Mouse (Mus musculus): Measurements from ENCODE around the gene Wnk2.

Wnk2 gene

DNA sequence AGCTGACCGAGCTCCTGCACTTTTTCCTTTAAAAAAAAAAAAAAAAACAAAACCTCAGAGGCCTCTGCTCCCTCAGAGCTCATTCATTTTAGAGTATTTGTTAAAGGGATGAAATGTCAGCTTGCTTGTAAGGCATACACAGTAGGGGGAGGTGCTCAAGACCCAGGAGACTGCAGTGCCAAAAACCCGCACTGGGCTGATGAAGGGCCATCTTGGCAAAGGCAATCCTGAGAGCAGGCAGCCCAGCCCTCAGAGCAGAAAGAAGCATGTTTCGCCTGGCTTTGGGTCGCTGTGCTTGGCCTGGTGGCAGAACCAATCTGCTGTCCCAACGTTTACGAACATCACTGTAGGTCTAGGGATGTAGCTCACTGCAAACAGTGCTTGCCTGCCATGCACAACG lies 44.6 kb downstream of the Wnk2 start:
- TF ChIP-seq GATA4 (IDR thresholded peaks at IDR 0.05; ENCODE audit: insufficient replicate concordance, low read length) = no peak

DNA sequence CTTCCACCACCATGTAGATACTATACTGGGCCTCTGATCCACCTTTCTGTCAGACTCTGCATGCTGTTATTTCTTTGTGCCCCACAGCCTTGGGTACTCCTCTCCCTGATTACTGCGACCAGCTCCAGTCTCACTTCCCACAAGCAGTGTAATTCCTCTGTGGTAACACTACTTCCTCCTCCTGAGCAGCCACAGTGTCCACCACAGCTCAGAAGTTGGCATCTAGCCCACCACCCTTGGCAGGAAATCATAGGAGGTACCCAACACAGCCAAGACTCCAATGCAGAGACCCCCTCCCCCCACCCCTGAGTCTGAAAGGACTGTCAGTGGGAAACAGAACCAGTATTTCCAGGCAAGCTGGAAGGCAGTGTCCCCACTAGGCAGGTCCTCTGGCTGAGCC lies 47.4 kb downstream of the Wnk2 start:
- TF ChIP-seq GATA4 (IDR thresholded peaks at IDR 0.05; ENCODE audit: insufficient replicate concordance, low read length) = no peak

DNA sequence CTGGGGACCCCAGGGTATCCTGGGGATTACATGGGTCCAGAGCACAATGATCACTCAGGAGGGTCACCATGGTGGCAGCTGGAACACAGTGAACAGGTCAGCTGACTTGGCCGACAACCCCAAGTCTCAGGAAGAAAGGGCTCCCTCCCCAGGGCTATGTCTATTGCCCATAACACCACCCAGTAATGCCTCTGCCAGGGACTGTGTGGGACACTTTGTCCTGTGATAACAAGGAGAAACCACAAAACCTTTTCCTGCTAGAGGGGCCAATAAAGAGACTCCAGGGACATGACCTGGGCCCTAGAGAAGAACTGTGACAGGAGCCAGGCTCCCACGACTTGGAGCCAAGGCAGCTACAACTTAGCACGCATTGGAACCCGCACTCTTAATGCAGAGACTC lies 51.0 kb downstream of the Wnk2 start:
- TF ChIP-seq GATA4 (IDR thresholded peaks at IDR 0.05; ENCODE audit: insufficient replicate concordance, low read length) = no peak

DNA sequence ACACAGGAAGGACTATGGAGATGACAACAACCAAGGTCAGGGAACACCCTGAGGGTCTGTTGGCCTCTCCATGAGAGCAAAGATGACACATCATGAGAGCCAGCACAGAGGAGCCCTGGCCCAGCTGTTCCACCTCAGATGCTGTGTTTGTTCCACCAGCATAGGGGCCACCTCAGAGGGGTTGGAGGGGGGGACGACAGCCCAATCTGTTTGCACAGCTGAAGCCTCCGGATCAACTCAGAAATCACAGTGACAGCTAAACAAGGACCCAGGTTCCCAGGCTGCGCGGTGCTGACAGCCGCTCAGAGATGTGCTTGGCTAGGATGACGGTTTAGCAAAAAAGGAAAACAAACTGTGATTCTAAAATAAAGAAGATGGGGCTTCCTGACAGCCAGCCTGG lies 53.1 kb downstream of the Wnk2 start:
- no peak for TF ChIP-seq GATA4 (IDR thresholded peaks at IDR 0.05; ENCODE audit: insufficient replicate concordance, low read length)

DNA sequence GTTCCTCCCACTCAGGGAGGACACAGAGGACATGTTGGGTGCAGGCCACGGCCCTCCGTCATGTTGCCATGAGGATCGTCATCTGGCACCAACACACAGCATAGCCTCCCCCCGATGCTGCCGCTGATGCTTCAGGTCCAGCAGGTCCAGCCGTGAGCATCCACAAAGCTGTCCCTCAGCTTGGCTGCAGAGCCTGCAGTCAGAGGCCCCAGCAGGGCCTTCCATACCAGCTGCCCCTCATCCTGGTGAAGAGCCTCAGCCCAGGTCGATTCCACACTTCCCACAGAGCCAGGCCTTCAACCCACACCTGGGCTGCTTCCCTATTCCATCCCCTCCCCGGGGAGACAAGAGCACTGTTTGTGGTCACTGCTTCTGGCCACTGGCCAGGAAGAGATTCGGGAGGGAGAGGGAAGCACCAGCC lies 54.3 kb downstream of the Wnk2 start:
- no peak for TF ChIP-seq GATA4 (IDR thresholded peaks at IDR 0.05; ENCODE audit: insufficient replicate concordance, low read length)

DNA sequence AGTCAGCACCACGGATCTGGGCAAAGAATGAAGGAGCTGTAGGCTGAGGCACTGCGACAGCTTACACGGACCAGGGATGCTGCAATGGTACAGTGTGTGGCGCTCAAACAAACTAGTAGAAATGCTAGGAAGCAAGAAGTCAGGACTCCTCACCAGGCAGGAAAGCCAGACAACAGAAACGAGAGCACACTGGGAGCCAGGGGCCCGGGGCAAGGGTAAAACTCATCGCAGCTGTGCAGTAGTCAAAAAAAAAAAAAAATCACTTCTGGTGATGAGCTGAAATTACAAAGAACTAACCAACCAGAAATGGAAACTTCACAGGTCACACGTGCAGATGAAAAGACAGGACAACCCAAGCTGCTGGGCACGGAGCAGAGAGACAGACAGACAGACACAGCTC lies 55.2 kb downstream of the Wnk2 start:
- TF ChIP-seq GATA4 (IDR thresholded peaks at IDR 0.05; ENCODE audit: insufficient replicate concordance, low read length) = no peak

DNA sequence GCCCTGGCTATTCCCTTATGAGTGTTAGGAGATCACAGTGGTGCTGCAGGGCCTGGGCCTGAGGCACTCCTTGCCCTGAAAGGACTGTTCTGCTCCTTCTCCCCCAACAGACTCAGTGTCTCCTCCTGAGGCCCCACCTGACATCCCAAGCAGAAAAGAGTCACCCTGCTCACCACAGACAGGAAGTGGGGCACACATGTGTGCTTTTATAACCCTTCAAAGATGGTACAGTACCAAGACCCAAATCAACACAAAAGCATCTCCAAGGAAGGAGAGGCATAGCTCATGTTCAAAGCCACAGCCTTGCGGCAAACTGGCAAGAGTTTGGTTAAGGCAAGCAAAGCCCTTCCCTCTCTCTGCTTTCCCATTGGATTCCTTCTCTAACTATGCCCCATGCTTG lies 57.6 kb downstream of the Wnk2 start:
- no peak for TF ChIP-seq GATA4 (IDR thresholded peaks at IDR 0.05; ENCODE audit: insufficient replicate concordance, low read length)

DNA sequence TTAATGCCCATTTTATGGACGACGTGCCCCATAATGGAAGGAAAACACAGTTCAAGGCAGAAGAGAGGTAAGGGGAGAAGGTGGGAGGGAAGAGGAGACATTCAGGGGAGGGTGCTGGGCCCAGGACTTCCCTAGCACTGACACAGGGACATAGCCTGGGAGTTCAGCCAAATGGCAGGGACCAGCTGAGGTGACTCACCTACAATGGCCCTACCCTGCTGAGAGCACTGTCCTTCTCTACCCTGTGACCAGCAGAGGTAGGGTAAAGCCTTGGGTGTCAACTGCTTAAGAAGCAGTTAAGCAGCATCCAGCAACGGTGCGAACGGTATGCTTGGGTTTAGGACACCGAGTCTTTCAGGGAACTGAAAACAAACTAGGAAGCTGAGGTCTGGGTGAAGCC lies 58.9 kb downstream of the Wnk2 start:
- TF ChIP-seq GATA4 (IDR thresholded peaks at IDR 0.05; ENCODE audit: insufficient replicate concordance, low read length) = no peak

DNA sequence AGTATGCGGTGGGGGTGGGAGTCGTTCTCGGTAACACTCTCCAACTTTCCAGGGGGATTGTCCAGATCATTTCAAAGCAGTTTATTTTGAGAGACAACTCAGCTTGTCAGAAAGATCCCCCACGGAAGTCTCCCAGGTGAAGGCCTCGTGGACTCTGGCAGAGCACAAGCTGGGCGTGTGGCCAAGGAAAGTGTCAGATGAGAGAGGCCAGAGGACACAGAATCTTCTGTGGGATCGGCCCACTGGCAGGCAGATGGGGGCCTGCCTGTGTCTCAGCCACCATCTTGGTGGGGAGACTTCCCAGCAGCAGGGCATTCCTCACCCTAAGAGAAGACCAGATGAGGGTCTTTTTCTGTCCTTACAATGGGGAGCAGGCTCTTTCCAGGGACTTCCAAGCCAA lies 60.4 kb downstream of the Wnk2 start:
- no peak for TF ChIP-seq GATA4 (IDR thresholded peaks at IDR 0.05; ENCODE audit: insufficient replicate concordance, low read length)

DNA sequence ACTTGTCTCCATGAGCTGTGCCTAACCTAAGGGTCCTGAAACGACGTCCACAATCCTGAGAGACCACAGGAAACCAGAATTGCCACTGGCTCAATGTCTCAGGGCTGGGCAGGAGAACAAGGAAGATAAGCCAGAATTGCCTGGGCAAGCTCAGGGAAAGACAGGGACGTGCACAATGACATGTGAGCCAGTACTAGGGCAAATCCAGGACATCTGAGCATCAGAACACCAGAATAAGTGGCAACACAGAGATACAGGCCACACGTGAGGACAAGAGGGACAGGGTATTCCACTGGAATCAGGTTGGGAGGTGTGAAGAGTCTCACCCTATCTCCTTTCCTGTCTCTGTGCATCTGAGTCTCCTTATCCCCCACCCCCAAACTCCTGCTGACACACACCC lies 61.4 kb downstream of the Wnk2 start:
- TF ChIP-seq GATA4 (IDR thresholded peaks at IDR 0.05; ENCODE audit: insufficient replicate concordance, low read length) = no peak

DNA sequence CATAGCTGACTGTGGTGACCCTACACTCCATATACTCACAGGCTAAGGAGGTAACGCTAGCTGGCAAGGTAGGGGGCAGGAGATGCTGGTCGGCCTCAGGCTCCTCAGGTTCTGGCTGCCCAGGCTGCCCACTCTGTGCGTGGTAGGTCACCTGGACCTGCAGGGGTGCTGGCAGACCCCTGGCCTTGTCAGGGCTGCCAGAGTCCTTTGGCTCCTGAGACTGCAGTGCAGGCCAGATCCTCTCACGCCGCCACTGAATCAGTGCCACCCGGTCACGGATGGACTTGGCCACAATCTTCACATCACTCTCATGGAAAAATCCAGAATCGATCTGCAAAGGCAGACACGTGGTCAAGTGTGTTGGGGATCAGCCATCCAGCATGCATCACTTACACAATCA lies 62.6 kb downstream of the Wnk2 start:
- no peak for TF ChIP-seq GATA4 (IDR thresholded peaks at IDR 0.05; ENCODE audit: insufficient replicate concordance, low read length)

DNA sequence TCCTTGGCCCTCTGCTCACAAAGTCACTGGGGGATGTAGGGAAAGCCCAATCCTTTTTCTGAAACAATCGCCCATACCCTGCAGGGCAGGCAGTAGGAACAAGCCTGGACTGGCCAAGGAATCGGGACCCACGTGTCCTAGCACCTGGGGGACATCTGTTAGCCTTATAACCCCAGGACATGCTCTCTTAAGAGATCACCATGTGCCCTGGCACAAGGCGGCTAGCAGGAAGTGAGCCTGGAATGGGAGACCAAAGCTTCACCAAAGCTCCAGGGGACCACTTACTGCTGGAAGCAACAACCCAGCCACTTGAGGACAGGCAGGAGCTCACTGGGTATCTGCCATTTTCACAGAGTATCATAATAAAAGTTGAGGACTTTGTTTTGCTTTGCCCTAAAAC lies 63.0 kb downstream of the Wnk2 start:
- TF ChIP-seq GATA4 (IDR thresholded peaks at IDR 0.05; ENCODE audit: insufficient replicate concordance, low read length) = no peak

DNA sequence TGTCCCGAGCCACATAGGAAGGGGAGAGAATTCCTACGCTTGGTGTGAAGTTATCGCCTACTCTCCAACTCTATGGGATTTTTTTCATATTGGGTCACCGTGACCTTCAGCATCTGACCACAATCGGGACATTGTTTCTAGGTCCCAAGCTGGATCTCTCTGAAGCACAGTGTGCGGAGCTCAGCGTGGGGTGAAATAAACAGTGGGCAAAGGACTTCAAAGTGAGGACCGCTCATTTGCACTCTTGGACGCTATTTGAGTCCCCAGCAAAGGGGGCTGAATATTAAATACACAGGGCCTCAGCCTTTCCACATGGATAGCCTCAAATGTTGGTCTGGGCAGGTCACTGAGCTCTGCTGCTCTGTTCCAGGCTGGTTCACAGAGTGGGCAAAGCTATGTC lies 63.9 kb downstream of the Wnk2 start:
- TF ChIP-seq GATA4 (IDR thresholded peaks at IDR 0.05; ENCODE audit: insufficient replicate concordance, low read length) = no peak

DNA sequence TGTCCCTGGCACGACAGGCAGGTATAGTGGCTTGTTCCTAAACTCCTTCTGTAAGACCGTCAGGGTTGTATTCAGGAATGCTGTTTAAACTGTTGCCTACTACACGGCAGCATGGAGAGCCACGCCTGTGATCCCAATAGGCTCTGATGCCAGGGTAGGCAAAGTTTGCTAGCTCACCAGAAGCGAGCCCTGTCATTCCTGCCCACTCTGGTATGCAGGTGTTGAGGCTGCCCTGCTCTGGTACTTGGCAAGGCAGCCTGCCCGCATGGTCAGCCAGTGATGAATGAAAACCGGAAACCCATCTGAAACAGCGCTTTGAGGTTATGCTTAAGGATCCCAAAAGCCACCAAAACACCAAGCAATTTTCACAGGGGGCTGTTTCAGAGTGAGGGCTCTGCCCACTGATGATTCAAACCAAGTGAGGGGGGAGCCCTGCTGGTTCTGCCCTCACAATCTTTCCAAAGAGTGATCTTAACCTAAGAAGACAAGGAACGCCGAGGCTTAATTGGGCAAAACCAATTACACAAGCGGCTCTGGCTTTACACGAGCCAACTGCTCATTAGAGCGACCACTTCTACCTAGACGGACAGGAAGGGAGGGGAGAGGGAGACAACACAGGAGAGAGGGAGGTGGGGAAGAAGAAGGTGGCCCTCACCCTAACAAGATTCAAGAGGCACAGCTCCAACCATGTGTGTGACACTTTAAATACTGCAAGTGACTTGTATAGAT lies 65.5 kb downstream of the Wnk2 start:
- TF ChIP-seq GATA4 (IDR thresholded peaks at IDR 0.05; ENCODE audit: insufficient replicate concordance, low read length) = no peak

DNA sequence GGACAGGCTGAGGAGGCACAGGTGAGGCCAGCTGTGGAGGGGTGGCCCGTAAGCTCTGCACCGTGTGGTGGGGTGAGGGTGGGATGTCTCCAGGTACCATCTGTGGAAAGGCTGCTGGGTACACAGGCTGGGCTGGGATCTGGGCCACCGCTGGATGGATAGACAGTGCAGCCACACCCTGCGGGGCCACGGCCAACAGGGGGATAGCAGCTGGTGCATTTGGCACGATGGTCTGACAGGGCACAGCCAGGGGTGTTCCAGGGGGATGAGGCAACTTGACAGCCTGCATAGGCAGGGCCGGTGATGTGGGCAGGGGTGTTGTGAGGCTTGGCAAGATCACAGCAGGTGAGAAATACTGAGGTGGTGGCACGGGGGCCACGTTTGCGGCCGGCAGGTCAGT lies 71.6 kb downstream of the Wnk2 start:
- TF ChIP-seq GATA4 (IDR thresholded peaks at IDR 0.05; ENCODE audit: insufficient replicate concordance, low read length) = no peak

DNA sequence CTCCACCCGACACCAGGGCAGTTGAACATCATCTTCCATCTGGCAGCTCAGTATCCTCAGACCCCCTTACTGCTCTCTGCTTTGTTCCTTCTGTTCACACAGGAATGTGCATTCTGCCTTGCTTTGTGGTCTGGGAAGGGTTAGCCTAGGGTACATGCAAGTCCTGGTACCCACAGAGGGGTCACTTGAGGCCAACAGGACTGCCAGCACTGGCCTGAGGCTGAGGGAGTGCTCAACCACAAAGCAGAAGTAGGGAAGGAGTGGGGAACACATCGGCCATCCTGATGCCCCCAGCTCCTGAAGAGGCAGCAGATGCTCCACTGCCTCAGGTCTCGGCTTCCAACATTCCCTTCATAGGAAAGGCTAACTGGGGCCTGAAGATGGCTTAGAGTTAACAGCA lies 72.4 kb downstream of the Wnk2 start:
- TF ChIP-seq GATA4 (IDR thresholded peaks at IDR 0.05; ENCODE audit: insufficient replicate concordance, low read length) = no peak

DNA sequence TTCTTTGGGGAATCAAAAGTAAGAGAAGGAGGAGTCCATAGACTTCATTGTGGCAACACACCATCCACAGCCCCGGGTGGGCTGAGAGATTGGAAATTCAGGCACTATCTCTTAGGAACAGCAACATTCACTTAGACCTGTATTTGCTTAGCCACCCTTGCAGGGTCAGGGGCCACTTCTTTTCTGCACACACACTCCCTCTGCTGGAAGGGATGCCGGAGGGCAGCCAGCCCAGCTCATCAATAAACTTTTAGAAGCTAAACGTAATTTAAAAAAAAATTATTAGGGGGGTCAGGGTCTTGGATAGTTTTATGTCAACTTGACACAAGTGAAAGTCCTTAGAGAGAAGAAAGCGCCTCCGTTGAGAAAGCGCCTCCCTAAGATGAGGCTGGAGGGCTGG lies 74.5 kb downstream of the Wnk2 start:
- no peak for TF ChIP-seq GATA4 (IDR thresholded peaks at IDR 0.05; ENCODE audit: insufficient replicate concordance, low read length)
